Mouse (Mus musculus): ENCODE measurements around the gene Il24. TPM values are rescaled to one million over a fixed set of nuclear protein-coding genes. Genes with fewer than 3 reads are reported as not detected.

Gene Il24
- polyA plus RNA-seq (2015; fragmentation: Nextera tagmentation; extraction: Ambion mirVana), result not detected in 2 replicates

GRCm38 (mm10) chr1:130887354-130887753, at the start of gene Il24:
Gene Il24, minus strand, starts transcription at chr1:130887454.

GRCm38 (mm10) chr1:130911401-130912010, 24.3 kb upstream of the Il24 start, which contains the start of gene Il20:
Gene Il20, minus strand, starts transcription at chr1:130911451.

GRCm38 (mm10) chr1:130865541-130866221, 21.6 kb downstream of the Il24 start, which contains the start of gene Fcmr:
Gene Fcmr, plus strand, starts transcription at chr1:130865669.

Other genes starting within 250 kb of the Il24 start
- 0.21 and 0.52 TPM in 2 replicates for gene C4bp, start 225.8 kb downstream of the Il24 start, polyA plus RNA-seq (2015; fragmentation: Nextera tagmentation; extraction: Ambion mirVana)
- gene Gm29427, start 171.7 kb downstream of the Il24 start, polyA plus RNA-seq (2015; fragmentation: Nextera tagmentation; extraction: Ambion mirVana), result not detected in 2 replicates
- gene Yod1, start 170.1 kb downstream of the Il24 start, polyA plus RNA-seq (2015; fragmentation: Nextera tagmentation; extraction: Ambion mirVana), result 8.1 and 8.2 TPM in 2 replicates
- 3.4 and 5.8 TPM in 2 replicates for gene Pfkfb2, start 158.2 kb downstream of the Il24 start, polyA plus RNA-seq (2015; fragmentation: Nextera tagmentation; extraction: Ambion mirVana)
- gene AA986860, start 155.5 kb downstream of the Il24 start, polyA plus RNA-seq (2015; fragmentation: Nextera tagmentation; extraction: Ambion mirVana), result 1.7 and 2.1 TPM in 2 replicates
- not detected in 2 replicates for gene Fcamr, start 86.6 kb downstream of the Il24 start, polyA plus RNA-seq (2015; fragmentation: Nextera tagmentation; extraction: Ambion mirVana)
- gene Pigr, start 60.8 kb downstream of the Il24 start, polyA plus RNA-seq (2015; fragmentation: Nextera tagmentation; extraction: Ambion mirVana), result 0.03 and 0.06 TPM in 2 replicates
- 0.58 TPM in 1 of 2 replicates, not detected in the other for gene Fcmr, start 21.8 kb downstream of the Il24 start, polyA plus RNA-seq (2015; fragmentation: Nextera tagmentation; extraction: Ambion mirVana)
- gene Il20, start 24.0 kb upstream of the Il24 start, polyA plus RNA-seq (2015; fragmentation: Nextera tagmentation; extraction: Ambion mirVana), result not detected in 2 replicates
- 0.65 TPM in 1 of 2 replicates, not detected in the other for gene Il19, start 52.7 kb upstream of the Il24 start, polyA plus RNA-seq (2015; fragmentation: Nextera tagmentation; extraction: Ambion mirVana)
- gene Il10, start 132.4 kb upstream of the Il24 start, polyA plus RNA-seq (2015; fragmentation: Nextera tagmentation; extraction: Ambion mirVana), result 0.09 TPM in 1 of 2 replicates, not detected in the other
- 39.8 and 64.5 TPM in 2 replicates for gene Mapkapk2, start 210.4 kb upstream of the Il24 start, polyA plus RNA-seq (2015; fragmentation: Nextera tagmentation; extraction: Ambion mirVana)

Data from adrenal gland, postnatal 0 days (tissue).